ENCODE assay signal across 8 mouse cellular contexts in the genomic region with DNA sequence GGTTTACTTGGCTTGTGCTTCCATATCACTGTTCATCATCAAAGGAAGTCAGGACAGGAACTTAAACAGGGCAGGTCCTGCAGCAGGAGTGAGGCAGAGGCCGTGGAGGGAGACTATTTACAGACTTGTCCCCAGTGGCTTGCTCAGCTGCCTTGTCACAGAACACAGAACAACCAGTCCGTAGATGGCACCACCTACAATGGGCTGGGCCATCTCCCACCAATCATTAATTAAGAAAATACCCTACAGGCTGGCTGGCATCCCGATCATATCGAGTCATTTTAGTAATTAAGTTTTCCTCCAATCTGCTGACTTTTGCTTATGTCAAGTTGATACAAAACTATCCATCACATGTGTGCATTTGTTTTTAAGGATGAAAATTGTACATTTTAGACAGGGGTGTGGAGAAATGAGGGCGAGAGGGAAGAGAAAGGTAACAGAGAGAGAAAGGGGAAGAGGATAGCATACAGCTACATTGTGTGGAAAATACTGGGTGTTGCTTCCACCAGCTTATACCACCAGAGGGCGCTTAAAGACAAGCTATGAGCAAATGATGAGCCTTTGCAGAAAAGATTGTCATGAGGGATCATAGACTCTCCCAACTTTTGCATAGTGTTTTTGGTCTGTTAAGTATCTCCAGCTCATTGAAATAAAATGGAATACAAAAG. TPM values are rescaled to one million over a fixed set of nuclear protein-coding genes. Genes with fewer than 3 reads are reported as not detected.
DNase-seq lines count a peak whose midpoint lies in the region; ATAC-seq and TF ChIP-seq lines count a peak whose summit lies in the region.

No protein-coding gene starts in this region.

- no peak overlapping the region for H3K4me2 ChIP-seq in forebrain, postnatal 0 days (ENCODE audit: low read depth)
- H3K4me2 ChIP-seq in hindbrain, embryonic 16.5 days (ENCODE audit: low read length): peak overlapping the region; percentile 46

- WGBS in forebrain, postnatal 0 days: 29% methylated on average over 6 of the region's 6 CpGs
- 22% methylated on average over 6 of the region's 6 CpGs for WGBS in hindbrain, embryonic 16.5 days

- H3K4me3 ChIP-seq in G1E (ENCODE audit: low read depth, low read length): no peak overlapping the region
- H3K4me3 ChIP-seq in forebrain, postnatal 0 days (ENCODE audit: low read depth, low read length): 0 out of 2 replicates have a peak overlapping the region, but pooled peaks have one; percentile 14
- H3K4me3 ChIP-seq in hindbrain, embryonic 16.5 days (ENCODE audit: low read length): peak overlapping the region; percentile 15

- H3K36me3 ChIP-seq in G1E (replicated peaks): no peaks in the 10 kb centered on the region
- H3K36me3 ChIP-seq in forebrain, postnatal 0 days (ENCODE audit: insufficient read depth): no peaks in the 10 kb centered on the region
- H3K36me3 ChIP-seq in hindbrain, embryonic 16.5 days (ENCODE audit: control insufficient read depth, insufficient read depth, low read length): no peaks in the 10 kb centered on the region

- DNase-seq in G1E (ENCODE audit: low spot score): no peak
- DNase-seq in cerebellum, adult 11 months: peak; percentile 63
- peak; percentile 94 for DNase-seq in forebrain, postnatal 0 days
- DNase-seq in layer of hippocampus, postnatal 36 days: peak; percentile 72 to 83
- peak; percentile 82 for DNase-seq in lung, postnatal 25 days (ENCODE audit: low spot score)
- peak; percentile 53 for DNase-seq in retina, adult 2 months (ENCODE audit: low read depth, low spot score)
- peak; percentile 41 to 59 for DNase-seq in thymus, postnatal 36 days

- no peak overlapping the region for H3K9ac ChIP-seq in forebrain, postnatal 0 days
- H3K9ac ChIP-seq in hindbrain, embryonic 16.5 days (ENCODE audit: low read depth, low read length): peak overlapping the region; percentile 45

- ATAC-seq in G1E (ENCODE audit: extremely low read depth, insufficient number of reproducible peaks, low FRiP score, poor library complexity, severe bottlenecking): no peak
- peak; percentile 61 for ATAC-seq in forebrain, postnatal 0 days
- peak; percentile 71 for ATAC-seq in hindbrain, embryonic 16.5 days

- H3K9me3 ChIP-seq in G1E (replicated peaks): no peaks in the 10 kb centered on the region
- H3K9me3 ChIP-seq in forebrain, postnatal 0 days (ENCODE audit: low read length): no peaks in the 10 kb centered on the region
- no peaks in the 10 kb centered on the region for H3K9me3 ChIP-seq in hindbrain, embryonic 16.5 days (ENCODE audit: control insufficient read depth, low read length)

- H3K27me3 ChIP-seq in G1E (ENCODE audit: insufficient read depth, low read length): no peaks in the 10 kb centered on the region
- H3K27me3 ChIP-seq in forebrain, postnatal 0 days (ENCODE audit: insufficient read depth, low read length): no peaks in the 10 kb centered on the region
- H3K27me3 ChIP-seq in hindbrain, embryonic 16.5 days (replicated peaks; ENCODE audit: control insufficient read depth, insufficient read depth, low read length): no peaks in the 10 kb centered on the region

- H3K4me1 ChIP-seq in G1E (ENCODE audit: insufficient read depth, low read depth, low read length): peaks cover 46% of the 10 kb centered on the region
- H3K4me1 ChIP-seq in forebrain, postnatal 0 days (ENCODE audit: insufficient read depth): no peaks in the 10 kb centered on the region
- no peaks in the 10 kb centered on the region for H3K4me1 ChIP-seq in hindbrain, embryonic 16.5 days (ENCODE audit: control insufficient read depth, insufficient read depth, low read depth, low read length)

- peak; percentile 45 for TF ChIP-seq CTCF in G1E (IDR thresholded peaks at IDR 0.05; ENCODE audit: low read depth, low read length)
- peak; percentile 91 for TF ChIP-seq CTCF in forebrain, postnatal 0 days (IDR thresholded peaks at IDR 0.05; ENCODE audit: low read depth)

- H3K27ac ChIP-seq in forebrain, postnatal 0 days (ENCODE audit: low read depth, low read length): no peak overlapping the region
- no peak overlapping the region for H3K27ac ChIP-seq in hindbrain, embryonic 16.5 days (ENCODE audit: low read depth, low read length)

RNA-seq across cellular contexts. Expression of a gene that starts 21.8 kb away (rescaled TPM):
- total RNA-seq in G1E (2014; fragmentation: Nextera tagmentation) (not detected in 2 replicates), G1E (2017) (0.06 and 0.38 TPM in 2 replicates)
- 0.14 TPM in 1 of 2 replicates, not detected in the other for polyA plus RNA-seq in G1E (2012)
- 1.8 and 2.2 TPM in 2 replicates for total RNA-seq in forebrain, postnatal 0 days (2014; rRNA removed)
- polyA plus RNA-seq in forebrain, postnatal 0 days (2015; fragmentation: Nextera tagmentation; extraction: Ambion mirVana): 8.4 and 10.2 TPM in 2 replicates
- 6.0 and 6.2 TPM in 2 replicates for polyA plus RNA-seq in hindbrain, embryonic 16.5 days (2015; fragmentation: Nextera tagmentation; extraction: Ambion mirVana)
- 1 to 10 TPM in 1 of 2 experiments, under 1 TPM in 1; 0.68 to 2.1 TPM for total RNA-seq in layer of hippocampus, postnatal 36 days (2021)

RNA-seq across cellular contexts. Expression of a gene that starts 22.2 kb away (rescaled TPM):
- 246 and 257 TPM in 2 replicates for total RNA-seq in G1E (2014; fragmentation: Nextera tagmentation)
- 104 and 110 TPM in 2 replicates for total RNA-seq in G1E (2017)
- 37.5 and 39.2 TPM in 2 replicates for polyA plus RNA-seq in G1E (2012)
- 39.4 and 48.5 TPM in 2 replicates for total RNA-seq in forebrain, postnatal 0 days (2014; rRNA removed)
- 29.9 and 39.3 TPM in 2 replicates for polyA plus RNA-seq in forebrain, postnatal 0 days (2015; fragmentation: Nextera tagmentation; extraction: Ambion mirVana)
- 48.5 and 49.4 TPM in 2 replicates for polyA plus RNA-seq in hindbrain, embryonic 16.5 days (2015; fragmentation: Nextera tagmentation; extraction: Ambion mirVana)
- 10 to 100 TPM; 48.2 to 49.6 TPM for total RNA-seq in layer of hippocampus, postnatal 36 days (2021)
